ENCODE assay signal across 14 mouse cellular contexts in genomic region chr3:108762597-108763111, GRCm38 (mm10). TPM values are rescaled to one million over a fixed set of nuclear protein-coding genes. Genes with fewer than 3 reads are reported as not detected.
A peak's percentile ranks its signal among the peaks of the same experiment; 100 is the strongest.
DNase-seq lines count a peak whose midpoint lies in the region; ATAC-seq and TF ChIP-seq lines count a peak whose summit lies in the region.
"Had no signal": no experiment of that assay in that cellular context is flagged by ENCODE, and none has a peak within 500 bp of the region (broad histone marks: within the 10 kb centered on the region; RNA-seq: fewer than 3 reads in every experiment).

No protein-coding gene starts in this region.

- ATAC-seq in embryonic facial prominence, embryonic 15.5 days (ENCODE audit: insufficient number of reproducible peaks, low FRiP score, low TSS enrichment, low read depth) = peak; percentile 77; the same call in 1 of the 2 replicates

- WGBS in embryonic facial prominence, embryonic 15.5 days = 45% methylated on average over 7 of the region's 7 CpGs

- H3K27me3 ChIP-seq in embryonic facial prominence, embryonic 15.5 days = no peaks in the 10 kb centered on the region
- H3K27me3 ChIP-seq: CH12.LX; embryonic facial prominence, embryonic 12.5 days had no signal

- 0 out of 2 replicates have a peak overlapping the region, but pooled peaks have one; percentile 4 for H3K4me2 ChIP-seq in embryonic facial prominence, embryonic 15.5 days (replicated peaks)
- H3K4me2 ChIP-seq: embryonic facial prominence, embryonic 12.5 days had no signal

- DNase-seq in gastrocnemius, adult 2 months = peak; percentile 36
- no peak for DNase-seq in gastrocnemius, postnatal 10 days
- DNase-seq in layer of hippocampus, adult 2 months (ENCODE audit: low spot score in 2 of 2) = peak in 1 of 2 experiments; percentile 72
- peak; percentile 44 for DNase-seq in lung, postnatal 36 days
- DNase-seq in kidney, adult 9 months = no peak
- no peak for DNase-seq in adrenal gland, postnatal 36 days
- DNase-seq in urinary bladder, postnatal 4 days (ENCODE audit: low spot score in 2 of 2) = no peak
- DNase-seq: adrenal gland, postnatal 10 days; midbrain, embryonic 14.5 days had no signal

- TF ChIP-seq CTCF in gastrocnemius, adult 2 months (IDR thresholded peaks at IDR 0.05) = no peak
- TF ChIP-seq CTCF in layer of hippocampus, adult 2 months (conservative IDR thresholded peaks at IDR 0.05) = no peak

- intact Hi-C loops in gastrocnemius, adult 2 months (cut with DNase I) = no loop called here

- H3K36me3 ChIP-seq in embryonic facial prominence, embryonic 15.5 days = no peaks in the 10 kb centered on the region
- H3K36me3 ChIP-seq: embryonic facial prominence, embryonic 12.5 days; hindbrain, embryonic 10.5 days had no signal

- no peaks in the 10 kb centered on the region for H3K9me3 ChIP-seq in embryonic facial prominence, embryonic 15.5 days (replicated peaks)
- H3K9me3 ChIP-seq: embryonic facial prominence, embryonic 12.5 days; hindbrain, embryonic 10.5 days had no signal

- H3K9ac ChIP-seq in embryonic facial prominence, embryonic 15.5 days = no peak overlapping the region
- H3K9ac ChIP-seq: embryonic facial prominence, embryonic 12.5 days had no signal

- peaks cover 53% of the 10 kb centered on the region for H3K4me1 ChIP-seq in embryonic facial prominence, embryonic 15.5 days
- H3K4me1 ChIP-seq: embryonic facial prominence, embryonic 12.5 days had no signal

- peak overlapping the region; percentile 52 for H3K27ac ChIP-seq in gastrocnemius, adult 2 months
- H3K27ac ChIP-seq in embryonic facial prominence, embryonic 15.5 days (replicated peaks) = peak overlapping the region; percentile 77
- peak overlapping the region; percentile 46; the same call in 1 of the 2 replicates for H3K27ac ChIP-seq in layer of hippocampus, adult 2 months
- H3K27ac ChIP-seq: embryonic facial prominence, embryonic 12.5 days; hindbrain, embryonic 10.5 days had no signal

- 0 out of 2 replicates have a peak overlapping the region, but pooled peaks have one; percentile 17 for H3K4me3 ChIP-seq in gastrocnemius, adult 2 months
- no peak overlapping the region for H3K4me3 ChIP-seq in embryonic facial prominence, embryonic 15.5 days (replicated peaks)
- H3K4me3 ChIP-seq in layer of hippocampus, adult 2 months = no peak overlapping the region
- H3K4me3 ChIP-seq: embryonic facial prominence, embryonic 12.5 days; hindbrain, embryonic 10.5 days had no signal

RNA-seq across cellular contexts. Expression of gene Aknad1, which starts 23.2 kb away (rescaled TPM):
- under 1 TPM; 0.06 to 0.08 TPM for total RNA-seq in gastrocnemius, adult 2 months (2021)
- total RNA-seq in gastrocnemius, postnatal 10 days (2021) = under 1 TPM; 0.27 to 0.31 TPM
- 1.2 and 1.6 TPM in 2 replicates for polyA plus RNA-seq in embryonic facial prominence, embryonic 15.5 days (2015; fragmentation: Nextera tagmentation; extraction: Ambion mirVana)
- total RNA-seq in layer of hippocampus, adult 2 months (2021) = under 1 TPM in 1 of 2 experiments, not detected in 1; 0.10 TPM
- total RNA-seq in adrenal gland, postnatal 36 days (2021) = not detected
- total RNA-seq: CH12.LX; layer of hippocampus, postnatal 25 days had no signal
- polyA plus RNA-seq: midbrain, embryonic 14.5 days had no signal

RNA-seq across cellular contexts. Expression of gene Gpsm2, which starts 40.5 kb away (rescaled TPM):
- total RNA-seq in gastrocnemius, adult 2 months (2021) = 1 to 10 TPM in 1 of 2 experiments, under 1 TPM in 1; 0.86 to 1.1 TPM
- total RNA-seq in gastrocnemius, postnatal 10 days (2021) = 10 to 100 TPM; 14.2 to 15.3 TPM
- 68.1 and 75.8 TPM in 2 replicates for polyA plus RNA-seq in embryonic facial prominence, embryonic 15.5 days (2015; fragmentation: Nextera tagmentation; extraction: Ambion mirVana)
- total RNA-seq in layer of hippocampus, adult 2 months (2021) = 10 to 100 TPM; 13.3 to 14.1 TPM
- 1 to 10 TPM; 3.3 to 3.6 TPM for total RNA-seq in adrenal gland, postnatal 36 days (2021)

Comparison
In these comparisons a context has a peak if more than half of its experiments do, and no peak if none do; other contexts are left out.
1. DNase-seq: peak in gastrocnemius, adult 2 months (single experiment) and lung, postnatal 36 days (single experiment); none in gastrocnemius, postnatal 10 days (single experiment), kidney, adult 9 months (single experiment), adrenal gland, postnatal 36 days (0 of 2) and urinary bladder, postnatal 4 days (0 of 2).
2. Peak in every context shown above with its lines, with median percentiles within 50 percentile points of each other: H3K27ac ChIP-seq.